Mouse (Mus musculus): Measurements from ENCODE around the gene Dpp6. TPM values are rescaled to one million over a fixed set of nuclear protein-coding genes. Genes with fewer than 3 reads are reported as not detected.
"Not testable (repeated sequence)": the region's sequence is repeated elsewhere in the genome, so short reads cannot be mapped to it uniquely, and the experiment has no call there.

Gene Dpp6
- total RNA-seq, 2 experiments from 2014 or later, result 254 to 263 TPM

- DNase-seq, result no peak
These were observed 582.1 kb downstream of the Dpp6 start for GRCm38 (mm10) chr5:27399111-27399510.

- no peak for DNase-seq
These were observed 585.6 kb downstream of the Dpp6 start for GRCm38 (mm10) chr5:27402616-27403015.

GRCm38 (mm10) chr5:27408854-27409253, 591.9 kb downstream of the Dpp6 start:
- no peak for DNase-seq

GRCm38 (mm10) chr5:27413023-27413422, 596.0 kb downstream of the Dpp6 start:
- DNase-seq, result no peak

GRCm38 (mm10) chr5:27415518-27415917, 598.5 kb downstream of the Dpp6 start:
- DNase-seq, result no peak

- no peak for DNase-seq
These were observed 599.6 kb downstream of the Dpp6 start for GRCm38 (mm10) chr5:27416571-27416970.

GRCm38 (mm10) chr5:27417398-27417797, 600.4 kb downstream of the Dpp6 start:
- peak; percentile 32 to 36 for DNase-seq

GRCm38 (mm10) chr5:27418856-27419255, 601.9 kb downstream of the Dpp6 start:
- no peak for DNase-seq

GRCm38 (mm10) chr5:27421090-27421635, 604.2 kb downstream of the Dpp6 start:
- DNase-seq, result no peak

GRCm38 (mm10) chr5:27423766-27424165, 606.8 kb downstream of the Dpp6 start:
- no peak for DNase-seq

GRCm38 (mm10) chr5:27424484-27425080, 607.6 kb downstream of the Dpp6 start:
- DNase-seq, result no peak

- DNase-seq, result no peak
These were observed 609.2 kb downstream of the Dpp6 start for GRCm38 (mm10) chr5:27426200-27426599.

- DNase-seq, result no peak
These were observed 616.6 kb downstream of the Dpp6 start for GRCm38 (mm10) chr5:27433584-27433983.

GRCm38 (mm10) chr5:27453201-27453845, 636.3 kb downstream of the Dpp6 start:
- DNase-seq, result no peak

- DNase-seq, result no peak
These were observed 637.4 kb downstream of the Dpp6 start for GRCm38 (mm10) chr5:27454386-27454785.

- peak; percentile 39 to 46 for DNase-seq
These were observed 640.0 kb downstream of the Dpp6 start for GRCm38 (mm10) chr5:27456981-27457380.

- no peak for DNase-seq
These were observed 640.7 kb downstream of the Dpp6 start for GRCm38 (mm10) chr5:27457686-27458085.

GRCm38 (mm10) chr5:27474964-27475465, 658.0 kb downstream of the Dpp6 start:
- no peak for DNase-seq

- DNase-seq, result peak; percentile 27 to 33
These were observed 664.7 kb downstream of the Dpp6 start for GRCm38 (mm10) chr5:27481706-27482105.

GRCm38 (mm10) chr5:27486138-27486537, 669.1 kb downstream of the Dpp6 start:
- no peak for DNase-seq

GRCm38 (mm10) chr5:27490942-27491341, 673.9 kb downstream of the Dpp6 start:
- no peak for DNase-seq

GRCm38 (mm10) chr5:27501338-27501737, 684.3 kb downstream of the Dpp6 start, which contains the start of gene Speer4b:
Speer4b (minus strand) TSS chr5:27501438.
- not testable (repeated sequence) for DNase-seq

- DNase-seq, result no peak
These were observed 701.7 kb downstream of the Dpp6 start for GRCm38 (mm10) chr5:27518716-27519115.

GRCm38 (mm10) chr5:27526906-27527305, 709.9 kb downstream of the Dpp6 start:
- no peak for DNase-seq
